Mouse (Mus musculus): ENCODE data around the gene Flywch2.

DNA sequence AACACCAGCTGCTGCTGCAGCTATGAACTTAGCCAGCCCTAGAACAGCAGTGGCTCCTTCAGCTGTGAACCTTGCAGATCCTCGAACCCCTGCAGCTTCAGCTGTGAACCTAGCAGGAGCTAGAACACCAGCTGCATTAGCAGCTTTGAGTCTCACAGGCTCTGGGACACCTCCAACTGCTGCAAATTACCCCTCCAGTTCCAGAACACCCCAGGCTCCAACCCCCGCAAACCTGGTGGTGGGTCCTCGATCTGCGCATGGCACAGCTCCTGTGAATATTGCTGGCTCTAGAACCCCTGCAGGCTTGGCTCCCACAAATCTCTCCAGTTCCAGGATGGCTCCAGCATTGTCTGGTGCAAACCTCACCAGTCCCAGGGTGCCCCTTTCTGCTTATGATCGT lies 34.9 kb upstream of the Flywch2 start:
- TF ChIP-seq CTCF (IDR thresholded peaks at IDR 0.05; ENCODE audit: insufficient read depth, low read length) (no peak), POLR2A (IDR thresholded peaks at IDR 0.05; ENCODE audit: borderline replicate concordance, extremely low read depth, low read depth, low read length) (no peak)
